Mouse (Mus musculus) brain, embryonic 18.5 days (tissue): ENCODE results near the gene Copz2.
"Not testable (repeated sequence)": the region's sequence is repeated elsewhere in the genome, so short reads cannot be mapped to it uniquely, and the experiment has no call there.

Experiments
- DNase-seq: peaks from one replicate; pipeline ENCODE4 v3.0.0-alpha.2; 2012; ENCODE audit warnings: low read depth, low spot score

The Copz2 gene

DNA sequence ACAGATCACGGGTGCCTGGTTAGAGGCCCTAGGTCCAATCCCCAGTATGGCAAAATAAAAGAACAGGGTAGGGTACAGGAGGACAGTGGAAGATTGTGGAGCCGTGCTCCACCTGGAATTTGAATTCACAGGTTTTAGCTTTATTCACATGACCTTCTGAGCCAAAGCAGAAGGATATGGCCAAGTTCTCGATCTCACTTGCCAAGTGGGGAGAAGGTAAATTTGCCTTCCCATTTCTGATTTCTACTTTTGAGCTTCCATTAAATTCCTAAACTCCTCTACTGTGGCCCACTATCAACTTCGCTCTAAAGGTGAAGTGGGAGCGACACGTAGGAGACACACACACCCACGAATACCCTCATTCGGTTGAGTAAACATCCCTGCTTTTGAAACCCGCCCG, 20.8 kb upstream of the Copz2 start:
- DNase-seq, result no peak

GRCm38 (mm10) chr11:96829403-96829812, 20.3 kb upstream of the Copz2 start:
- DNase-seq, result peak; percentile 16

- peak; percentile 99 for DNase-seq
Observed at GRCm38 (mm10) chr11:96829813-96830538, 19.7 kb upstream of the Copz2 start, which contains the start of gene Nfe2l1. Gene Nfe2l1 (minus strand): TSS chr11:96829968.

DNA sequence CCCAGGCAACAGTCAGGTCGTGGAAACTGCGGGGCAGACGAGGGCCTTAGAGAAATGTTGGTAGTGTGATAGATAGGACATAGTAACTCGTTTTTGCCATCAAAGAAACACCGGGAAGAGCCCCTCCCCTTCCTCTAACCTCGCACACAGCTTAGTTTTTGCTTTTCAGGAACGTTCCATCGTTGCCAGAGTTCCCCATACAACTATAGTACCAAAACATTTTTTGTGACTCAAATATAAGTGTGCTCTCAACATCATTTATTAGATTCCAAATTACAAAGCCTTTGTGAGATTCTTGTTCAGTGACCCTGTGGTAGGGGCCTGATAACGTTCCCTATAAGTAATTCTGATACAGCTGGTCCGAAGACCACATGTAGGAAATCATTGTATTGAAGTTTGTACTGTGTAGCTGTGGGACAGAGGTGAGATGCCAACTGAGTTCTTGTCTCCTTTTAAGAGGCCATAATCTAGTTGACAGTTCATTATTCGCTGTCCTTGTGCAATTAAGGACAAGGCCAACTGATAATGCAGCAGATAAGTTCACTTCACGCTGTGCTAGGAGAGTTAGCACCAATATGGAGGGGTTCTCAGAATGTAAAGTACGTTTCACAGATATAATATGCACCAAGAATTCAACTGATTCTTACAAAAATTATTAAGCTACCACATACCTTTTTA, 19.0 kb upstream of the Copz2 start:
- DNase-seq, result no peak

DNA sequence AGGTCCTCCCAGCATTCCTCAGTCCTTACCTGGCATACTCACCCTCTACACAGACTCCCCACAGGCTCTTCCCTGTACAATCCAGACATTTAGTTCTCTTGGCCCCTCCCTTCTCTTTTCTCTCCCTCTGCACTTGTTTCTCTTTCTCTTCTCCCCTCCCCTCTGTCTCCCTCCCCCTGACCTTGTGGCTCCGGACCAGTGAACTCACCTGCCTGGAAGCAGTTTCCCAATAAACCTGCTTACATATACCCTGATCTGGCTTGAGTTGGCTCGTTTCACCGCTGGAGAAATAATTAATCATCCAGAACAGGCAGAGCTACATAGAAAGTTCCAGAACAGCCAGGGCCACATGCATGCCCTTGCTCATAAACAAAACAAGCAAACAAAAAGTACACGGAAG, 18.2 kb upstream of the Copz2 start:
- no peak for DNase-seq

- no peak for DNase-seq
Observed at GRCm38 (mm10) chr11:96832541-96832940, 17.1 kb upstream of the Copz2 start.

DNA sequence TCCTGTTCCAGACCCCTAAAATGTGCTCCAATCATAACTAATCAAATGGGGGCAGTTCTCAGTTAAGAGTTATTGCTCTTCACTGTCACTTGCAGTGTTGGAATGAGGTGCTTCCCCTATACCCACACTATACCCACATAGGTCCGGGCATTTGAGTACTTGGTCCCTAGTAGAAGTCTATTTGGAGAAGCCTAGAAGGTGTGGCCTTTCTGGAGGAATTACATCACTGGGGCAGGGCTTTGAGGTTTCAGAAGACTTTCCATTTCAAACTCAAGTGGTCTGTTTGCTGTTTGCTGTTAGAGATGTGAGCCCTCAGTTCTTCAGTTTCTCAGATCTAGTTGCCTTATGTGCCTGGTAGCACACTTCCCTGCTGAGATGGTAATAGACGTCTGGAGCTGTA, 16.7 kb upstream of the Copz2 start:
- DNase-seq, result no peak

GRCm38 (mm10) chr11:96834127-96834526, 15.5 kb upstream of the Copz2 start:
- DNase-seq, result no peak

DNA sequence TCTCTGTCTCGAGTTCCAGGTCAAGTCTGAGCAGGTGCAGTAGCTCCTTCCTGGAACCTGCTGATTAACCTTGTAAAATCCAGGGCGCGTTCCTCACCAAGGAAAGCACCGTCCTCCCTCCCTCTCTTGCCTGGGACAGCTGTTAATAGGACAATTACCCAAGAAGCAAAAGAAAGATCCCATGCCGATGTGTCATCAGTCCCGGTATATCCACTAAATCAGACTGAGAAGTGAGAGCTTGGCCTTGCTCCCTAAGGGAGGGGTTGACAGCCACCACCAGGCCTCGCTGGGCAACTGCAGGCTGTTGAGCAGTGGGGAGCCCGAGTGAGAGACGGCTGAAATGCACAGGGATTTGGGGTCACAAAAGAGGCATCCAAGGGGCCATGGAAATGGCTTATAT, 12.4 kb upstream of the Copz2 start:
- no peak for DNase-seq

GRCm38 (mm10) chr11:96838341-96838740, 11.3 kb upstream of the Copz2 start:
- DNase-seq, result no peak

GRCm38 (mm10) chr11:96839428-96839827, 10.2 kb upstream of the Copz2 start:
- no peak for DNase-seq

- DNase-seq, result no peak
Observed at GRCm38 (mm10) chr11:96839877-96840276, 9.8 kb upstream of the Copz2 start.

- no peak for DNase-seq
Observed at GRCm38 (mm10) chr11:96840290-96840689, 9.4 kb upstream of the Copz2 start.

DNA sequence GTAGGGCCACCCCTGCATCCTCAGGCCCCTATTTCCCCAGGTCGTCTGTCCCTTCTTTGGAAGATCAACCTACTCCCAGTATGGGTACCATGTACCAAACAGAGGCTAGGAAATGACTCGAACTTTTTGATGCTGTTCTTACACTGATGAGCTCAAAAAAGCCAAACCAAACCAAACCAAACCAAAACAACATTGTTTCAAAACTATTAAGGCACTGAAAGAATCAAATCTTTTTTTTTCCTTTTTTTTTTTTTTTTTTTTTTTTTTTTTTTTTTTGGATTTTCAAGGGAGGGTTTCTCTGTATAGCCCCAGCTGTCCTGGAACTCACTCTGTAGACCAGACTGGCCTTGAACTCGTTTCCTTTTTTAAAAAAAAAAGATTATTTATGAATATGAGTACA, 6.0 kb upstream of the Copz2 start:
- DNase-seq, result no peak

GRCm38 (mm10) chr11:96847240-96847639, 2.4 kb upstream of the Copz2 start:
- no peak for DNase-seq

DNA sequence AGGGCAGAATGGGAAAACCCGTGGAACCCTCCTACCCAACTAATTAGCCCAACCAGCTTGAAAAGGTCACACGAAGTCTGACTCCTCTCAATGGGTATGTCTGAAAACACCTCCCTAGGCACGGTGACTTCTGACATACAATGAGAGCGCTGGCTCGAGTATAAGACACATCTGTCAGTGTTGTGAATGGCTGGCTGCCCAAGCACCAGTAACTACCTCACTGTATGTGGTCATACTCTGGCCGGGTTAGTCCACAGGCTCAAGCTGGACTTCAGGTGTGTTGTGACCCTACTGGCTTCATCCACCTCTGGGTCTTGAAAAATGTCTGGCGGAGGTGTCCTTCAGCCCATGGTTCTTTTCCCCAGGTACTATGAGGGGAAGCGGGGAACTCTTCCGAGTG, 976 bp upstream of the Copz2 start:
- DNase-seq, result no peak

- not testable (repeated sequence) for DNase-seq
Observed at GRCm38 (mm10) chr11:96849145-96849544, 525 bp upstream of the Copz2 start.

- DNase-seq, result no peak
Observed at GRCm38 (mm10) chr11:96857446-96857845, 7.8 kb downstream of the Copz2 start.

DNA sequence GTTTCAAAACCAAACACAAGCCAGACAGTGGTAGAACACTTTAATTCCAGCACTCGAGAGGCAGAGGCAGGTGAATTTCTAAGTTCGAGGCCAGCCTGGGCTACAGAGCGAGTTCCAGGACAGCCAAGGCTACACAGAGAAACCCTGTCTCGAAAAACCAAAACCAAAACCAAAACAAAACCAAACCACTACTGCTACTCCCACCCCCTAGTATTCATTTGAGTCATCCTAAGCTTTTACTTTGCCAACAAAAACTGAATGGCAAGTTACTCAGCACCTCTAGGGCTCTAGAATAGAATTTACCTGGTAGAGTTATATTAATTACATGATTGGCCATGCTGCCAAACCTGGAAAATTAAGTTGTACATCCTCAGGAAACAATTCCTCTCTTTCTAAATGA, 10.0 kb downstream of the Copz2 start:
- DNase-seq, result no peak

DNA sequence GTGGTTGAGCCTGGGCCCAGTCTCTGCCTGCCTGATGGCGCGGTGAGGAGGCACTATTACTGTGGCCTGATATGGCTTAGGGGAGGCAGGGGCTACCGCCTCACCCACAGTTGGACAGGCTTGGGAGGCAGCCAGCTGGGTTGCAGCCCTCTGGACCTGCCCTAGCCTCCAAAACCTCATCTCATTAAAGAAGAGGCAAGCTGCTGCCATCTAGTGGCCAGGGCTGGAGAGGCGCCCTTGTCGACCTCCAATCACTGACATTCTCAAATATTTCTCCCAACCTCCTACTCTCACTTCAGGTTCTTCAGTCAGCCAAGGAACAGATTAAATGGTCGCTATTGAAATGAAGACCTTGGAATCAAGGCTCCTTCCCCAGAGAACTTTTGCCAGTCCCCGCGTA, 10.9 kb downstream of the Copz2 start:
- no peak for DNase-seq

DNA sequence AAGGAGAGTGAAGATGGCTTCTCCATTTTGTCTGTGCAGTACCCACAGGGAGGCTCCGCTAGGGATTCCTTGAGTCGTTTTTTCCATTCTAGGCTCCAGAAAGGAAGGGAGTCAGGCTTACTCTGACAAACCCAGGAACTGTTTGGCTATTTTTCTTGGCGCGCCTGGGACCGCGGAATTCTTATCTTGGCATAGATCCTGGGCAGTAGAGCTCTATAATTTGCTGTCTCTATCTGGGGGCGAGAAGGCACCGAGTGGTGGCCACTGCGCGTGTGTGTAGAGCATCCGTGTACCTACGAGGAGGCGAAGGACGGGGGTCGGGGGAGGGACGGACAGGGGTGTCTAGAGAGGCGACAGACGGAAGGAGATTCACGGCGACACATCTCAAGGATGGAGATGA, 11.8 kb downstream of the Copz2 start:
- DNase-seq, result no peak

GRCm38 (mm10) chr11:96861878-96862289, 12.2 kb downstream of the Copz2 start:
- peak; percentile 84 for DNase-seq

DNA sequence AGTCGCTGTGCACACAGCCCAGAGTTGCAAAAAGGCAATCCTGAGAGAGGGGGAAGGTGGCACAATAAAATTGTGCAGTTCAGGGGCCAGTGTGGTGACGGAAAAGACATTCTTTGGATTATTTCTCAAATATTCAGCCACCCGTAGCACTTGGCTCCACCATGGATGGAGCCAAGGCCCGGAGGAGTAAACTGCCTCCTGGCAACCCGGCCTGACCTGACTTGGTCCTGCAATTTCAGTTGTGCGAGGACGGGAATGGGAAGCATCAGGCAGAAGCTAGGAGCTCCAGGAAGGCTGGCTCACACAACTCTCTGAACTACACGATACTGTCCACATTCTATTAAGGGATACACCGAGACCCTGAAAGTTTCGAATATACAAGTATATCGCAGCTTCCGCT, 12.9 kb downstream of the Copz2 start:
- no peak for DNase-seq
